Mouse (Mus musculus): ENCODE results near the gene Pmis2.

DNA sequence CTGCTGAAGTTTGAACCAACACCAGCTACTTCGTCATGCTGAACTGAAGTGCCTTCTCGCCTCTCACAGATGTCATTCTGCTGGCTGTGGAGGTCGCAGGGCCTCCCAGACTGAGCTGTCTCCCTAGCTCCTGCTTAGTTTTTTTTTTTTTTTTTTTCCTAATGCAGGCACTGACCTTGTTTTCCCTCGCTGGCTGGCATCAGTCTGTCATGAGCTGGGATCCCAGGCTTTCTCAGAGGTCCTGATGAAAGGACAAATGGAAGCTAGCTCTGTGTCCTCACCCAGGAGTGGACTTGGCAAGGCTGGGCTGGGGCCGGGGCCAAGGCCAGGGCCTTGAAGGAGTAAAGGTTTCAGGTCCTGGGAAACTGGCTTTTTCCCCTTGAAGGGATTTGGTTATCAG, 10.5 kb upstream of the Pmis2 start:
- no peak for TF ChIP-seq CTCF (IDR thresholded peaks at IDR 0.05; ENCODE audit: borderline replicate concordance, insufficient read depth, low read length)
- TF ChIP-seq POLR2A (IDR thresholded peaks at IDR 0.05; ENCODE audit: low read depth, low read length): no peak
